Mouse (Mus musculus) spleen, postnatal 14 days (tissue): ENCODE measurements around the gene Tmco4.
A peak's percentile ranks its signal among the peaks of the same experiment; 100 is the strongest.

Experiments used
- DNase-seq, 2 experiments: peaks; one replicate each; pipeline ENCODE4 v3.0.0; 2021 to 2022; ENCODE audit warnings: low spot score in 2 of 2

The Tmco4 gene

GRCm38 (mm10) chr4:139057291-139057690 lies 84.6 kb downstream of the Tmco4 start:
- no peak for DNase-seq

- DNase-seq: no peak
Observed at GRCm38 (mm10) chr4:139058029-139058428, 85.3 kb downstream of the Tmco4 start.

- no peak for DNase-seq
Observed at GRCm38 (mm10) chr4:139059569-139059968, 86.9 kb downstream of the Tmco4 start.

GRCm38 (mm10) chr4:139064831-139065230 lies 92.1 kb downstream of the Tmco4 start:
- no peak for DNase-seq

- DNase-seq: no peak
Observed at GRCm38 (mm10) chr4:139068287-139068686, 95.6 kb downstream of the Tmco4 start.

GRCm38 (mm10) chr4:139074060-139074459 lies 101.4 kb downstream of the Tmco4 start:
- no peak for DNase-seq

- DNase-seq: no peak
Observed at GRCm38 (mm10) chr4:139075041-139075711, 102.5 kb downstream of the Tmco4 start, which contains the start of gene Htr6. TSS of gene Htr6 (minus strand) at chr4:139075570.

- no peak for DNase-seq
Observed at GRCm38 (mm10) chr4:139075915-139076314, 103.2 kb downstream of the Tmco4 start.

- DNase-seq: no peak
Observed at GRCm38 (mm10) chr4:139078313-139078712, 105.6 kb downstream of the Tmco4 start.

- no peak for DNase-seq
Observed at GRCm38 (mm10) chr4:139078726-139079125, 106.0 kb downstream of the Tmco4 start.

GRCm38 (mm10) chr4:139079439-139079838 lies 106.8 kb downstream of the Tmco4 start:
- no peak for DNase-seq

- DNase-seq: no peak
Observed at GRCm38 (mm10) chr4:139080259-139080658, 107.6 kb downstream of the Tmco4 start.

- no peak for DNase-seq
Observed at GRCm38 (mm10) chr4:139081270-139081931, 108.7 kb downstream of the Tmco4 start.

GRCm38 (mm10) chr4:139082790-139083564 lies 110.3 kb downstream of the Tmco4 start:
- no peak for DNase-seq

- DNase-seq: no peak
Observed at GRCm38 (mm10) chr4:139085337-139085736, 112.6 kb downstream of the Tmco4 start.

- peak; percentile 40 to 79 for DNase-seq
Observed at GRCm38 (mm10) chr4:139086037-139086436, 113.3 kb downstream of the Tmco4 start.

- no peak for DNase-seq
Observed at GRCm38 (mm10) chr4:139086984-139087383, 114.3 kb downstream of the Tmco4 start.

GRCm38 (mm10) chr4:139088982-139089671 lies 116.4 kb downstream of the Tmco4 start:
- no peak for DNase-seq

GRCm38 (mm10) chr4:139090303-139090940 lies 117.7 kb downstream of the Tmco4 start:
- DNase-seq: no peak

- no peak for DNase-seq
Observed at GRCm38 (mm10) chr4:139091066-139091465, 118.4 kb downstream of the Tmco4 start.
